Mouse (Mus musculus) cortical plate, adult 2 months (tissue): Measurements from ENCODE around the gene Kcnb1.

Source experiments
- CTCF ChIP-seq: fragments of 200-500 bp; IDR thresholded peaks from 2 replicates; pipeline ENCODE4 v1.5.1; 2011; ENCODE audit warnings: mild to moderate bottlenecking, control low read depth, low read length; ENCODE audit not compliant: insufficient read depth; ENCODE audit errors: extremely low read depth
- POLR2A ChIP-seq: fragments of 200-500 bp; IDR thresholded peaks from 2 replicates; pipeline ENCODE4 v1.6.1; 2011; ENCODE audit warnings: mild to moderate bottlenecking, low read length, control low read depth; ENCODE audit not compliant: insufficient read depth; ENCODE audit errors: extremely low read depth

DNA sequence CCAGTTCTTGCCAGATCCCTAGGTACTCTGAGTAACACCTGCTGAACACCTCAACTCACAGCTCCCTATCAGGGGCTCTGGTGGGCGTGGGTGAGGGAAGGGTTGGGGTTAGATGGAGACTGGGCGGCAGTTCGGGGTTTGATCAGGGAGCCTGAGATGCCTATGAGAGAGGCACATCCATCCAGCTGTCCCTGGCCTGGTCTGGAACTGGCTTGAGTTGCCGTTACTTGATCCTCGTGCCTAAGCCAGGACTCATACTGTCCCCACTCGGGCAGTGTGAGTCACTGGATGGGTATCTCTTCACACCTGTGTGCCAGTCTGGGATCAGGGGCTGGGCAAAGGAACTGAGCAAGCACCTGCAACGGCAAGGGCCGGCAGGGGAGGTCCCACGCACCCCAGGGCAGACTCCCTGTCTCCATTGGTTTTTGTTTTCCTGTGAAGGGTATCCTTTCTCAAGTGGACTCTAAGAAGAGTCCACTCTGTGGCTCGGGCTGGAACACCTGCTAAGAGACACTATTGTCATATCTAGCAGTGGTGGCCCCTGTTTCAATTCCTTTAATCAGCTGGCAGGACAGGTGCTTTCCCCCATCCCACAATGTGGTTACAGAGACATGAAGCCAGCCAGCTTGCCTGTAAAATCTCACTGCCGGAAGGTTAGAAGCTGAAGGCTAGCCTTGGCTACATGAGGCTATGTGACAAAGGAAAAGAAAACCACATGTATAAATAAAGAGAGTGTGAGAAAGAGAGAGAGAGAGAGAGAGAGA lies 112.6 kb downstream of the Kcnb1 start:
- TF ChIP-seq POLR2A = no peak
- TF ChIP-seq CTCF = no peak
